Mouse (Mus musculus): ENCODE results near the gene Tlk1. TPM values are rescaled to one million over a fixed set of nuclear protein-coding genes. Genes with fewer than 3 reads are reported as not detected.

Gene Tlk1
- total RNA-seq (2022) = 10 to 100 TPM; 27.5 to 38.2 (median 32.4) TPM

GRCm38 (mm10) chr2:70825371-70826051, at the start of gene Tlk1:
TSS of gene Tlk1 (minus strand) at chr2:70825728.
- DNase-seq (ENCODE audit: low spot score) = peak; percentile 31

DNA sequence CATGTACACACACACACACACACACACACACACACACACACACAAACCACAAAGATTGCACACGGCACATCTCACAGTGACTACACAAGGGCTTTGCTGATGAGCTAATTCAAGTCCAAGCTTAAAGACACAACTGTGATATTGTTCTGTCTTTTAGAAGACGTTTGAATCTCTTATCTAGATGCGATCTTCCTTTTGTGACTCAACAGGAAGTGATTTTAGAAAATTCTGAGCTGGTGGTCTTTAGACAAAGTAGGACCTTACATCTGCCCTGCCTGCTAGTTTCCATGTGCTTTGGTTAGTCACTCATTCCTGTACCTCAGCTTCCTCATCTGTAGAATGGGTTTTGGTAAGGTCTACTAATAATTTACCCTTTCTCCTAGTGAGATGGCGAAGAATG, 49.6 kb upstream of the Tlk1 start:
- DNase-seq (ENCODE audit: low spot score) = no peak

GRCm38 (mm10) chr2:70873168-70873567, 47.6 kb upstream of the Tlk1 start:
- DNase-seq (ENCODE audit: low spot score) = no peak

- DNase-seq (ENCODE audit: low spot score) = no peak
Observed at GRCm38 (mm10) chr2:70871466-70872022, 46.0 kb upstream of the Tlk1 start.

DNA sequence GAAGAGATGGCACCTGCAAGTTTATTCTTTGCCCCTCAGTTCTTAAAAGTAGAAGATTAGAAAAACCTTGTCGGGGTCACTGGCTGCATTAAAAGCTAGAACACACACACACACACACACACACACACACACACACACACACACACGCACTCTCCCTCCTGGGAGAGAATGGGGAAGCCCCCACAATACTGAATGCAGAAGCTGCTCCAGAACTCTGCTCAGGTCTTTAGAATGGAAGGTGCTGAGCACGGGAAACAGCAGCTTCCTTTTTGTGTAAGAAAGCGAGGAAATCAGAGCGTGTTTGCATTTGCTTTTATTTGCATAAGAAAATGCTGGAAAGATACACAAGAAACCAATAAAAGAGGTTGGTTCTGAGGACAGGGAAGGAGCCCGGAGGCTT, 45.3 kb upstream of the Tlk1 start:
- no peak for DNase-seq (ENCODE audit: low spot score)

DNA sequence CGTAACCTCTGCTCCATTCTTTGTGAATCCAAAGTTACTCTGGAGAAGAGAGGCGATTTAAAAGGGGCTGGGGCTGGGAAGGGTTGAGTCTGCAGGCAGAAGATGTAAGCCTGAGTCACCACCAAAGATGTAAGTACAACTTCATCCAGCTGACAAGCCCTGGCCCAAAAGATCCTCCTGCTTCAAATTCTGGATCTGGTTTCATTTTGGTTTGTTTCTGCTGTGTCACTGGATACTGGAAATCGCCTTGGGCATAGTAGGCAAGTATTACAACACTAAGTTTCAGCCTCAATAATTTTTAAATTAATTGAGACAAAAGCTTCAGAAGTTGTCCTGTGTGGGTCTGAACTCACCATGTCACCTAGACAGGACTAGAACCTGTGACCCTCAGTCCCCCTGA, 43.6 kb upstream of the Tlk1 start:
- no peak for DNase-seq (ENCODE audit: low spot score)

DNA sequence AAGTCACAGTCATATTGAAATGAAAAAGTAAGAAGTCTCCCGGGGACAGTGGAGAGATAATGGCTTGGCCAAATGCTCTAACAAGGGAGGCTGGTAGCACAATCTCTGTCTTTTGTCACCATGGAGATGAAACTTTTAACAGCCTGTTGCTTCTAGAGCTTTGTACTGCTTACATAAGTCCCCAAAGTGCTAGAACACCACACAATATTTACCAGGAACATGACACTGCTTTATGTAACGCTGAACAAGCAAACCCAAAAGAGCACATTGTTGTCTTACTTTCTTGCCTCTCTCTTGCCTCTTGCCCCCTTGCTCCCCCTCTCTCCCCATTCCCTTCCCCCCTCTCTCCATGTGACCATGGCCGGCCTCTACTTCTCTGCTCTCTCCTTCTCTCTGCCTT, 41.7 kb upstream of the Tlk1 start:
- no peak for DNase-seq (ENCODE audit: low spot score)

GRCm38 (mm10) chr2:70862881-70863280, 37.4 kb upstream of the Tlk1 start:
- DNase-seq (ENCODE audit: low spot score) = no peak

GRCm38 (mm10) chr2:70859740-70860139, 34.2 kb upstream of the Tlk1 start:
- no peak for DNase-seq (ENCODE audit: low spot score)

GRCm38 (mm10) chr2:70856971-70857370, 31.4 kb upstream of the Tlk1 start:
- no peak for DNase-seq (ENCODE audit: low spot score)

DNA sequence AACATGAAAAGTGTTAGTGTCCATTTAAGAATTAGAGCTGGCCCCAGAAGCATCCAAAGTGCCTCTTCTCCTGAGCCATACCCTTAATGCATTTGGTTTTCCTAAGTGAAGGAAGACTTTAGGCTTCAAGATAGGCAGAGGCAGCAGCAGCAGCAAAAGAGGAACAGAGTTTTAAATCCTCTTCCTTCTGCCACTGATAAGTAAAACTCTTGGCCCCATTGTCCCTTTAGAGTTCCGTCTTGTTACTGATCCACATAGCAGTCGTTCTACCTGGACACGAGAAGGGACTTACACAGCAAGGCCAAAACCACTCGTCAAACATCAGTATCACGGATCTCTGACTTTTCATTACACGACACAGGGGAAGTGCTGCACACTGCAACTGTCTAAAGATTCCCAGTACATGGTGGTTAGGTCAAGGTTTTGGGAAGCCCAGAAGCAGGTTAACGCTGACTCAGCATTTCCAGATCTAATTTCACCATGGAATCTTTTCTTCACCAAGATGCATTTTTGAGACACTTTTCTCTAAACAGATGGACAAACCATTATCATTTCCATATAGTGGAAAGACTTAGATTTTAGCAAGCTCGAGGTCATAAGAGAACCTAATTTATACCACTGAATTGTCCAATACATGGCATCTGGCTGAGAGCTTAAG, 28.8 kb upstream of the Tlk1 start:
- DNase-seq (ENCODE audit: low spot score) = no peak

- no peak for DNase-seq (ENCODE audit: low spot score)
Observed at GRCm38 (mm10) chr2:70853329-70853728, 27.8 kb upstream of the Tlk1 start.

GRCm38 (mm10) chr2:70852796-70853221, 27.3 kb upstream of the Tlk1 start:
- DNase-seq (ENCODE audit: low spot score) = no peak

DNA sequence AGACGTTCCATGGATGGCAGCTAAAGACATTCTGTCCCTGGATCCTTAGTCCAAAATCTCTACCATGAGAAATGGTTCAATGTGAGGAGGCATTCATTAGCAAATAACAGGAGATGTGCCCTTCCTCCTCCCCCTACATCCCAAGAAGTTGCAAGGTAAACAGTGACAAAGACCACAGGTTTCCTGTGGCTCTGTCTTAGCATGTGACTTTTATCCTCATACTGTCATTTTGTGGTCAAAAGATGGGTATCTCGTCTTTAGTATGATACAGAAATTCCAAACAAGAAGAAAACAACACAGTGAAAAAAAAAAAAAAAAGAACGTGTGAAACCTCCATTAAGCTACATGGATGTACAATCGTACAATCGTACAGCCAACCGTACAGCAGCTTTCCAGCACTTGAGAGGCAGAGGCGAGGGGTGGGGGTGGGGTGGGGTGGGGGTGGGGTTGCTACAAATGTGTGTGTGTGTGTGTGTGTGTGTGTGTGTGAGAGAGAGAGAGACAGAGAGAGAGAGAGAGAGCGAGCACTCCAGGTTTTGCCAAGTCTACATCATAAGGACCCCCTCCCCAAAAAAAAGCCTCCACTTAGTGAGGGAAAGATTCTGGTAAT, 26.8 kb upstream of the Tlk1 start:
- DNase-seq (ENCODE audit: low spot score) = no peak

DNA sequence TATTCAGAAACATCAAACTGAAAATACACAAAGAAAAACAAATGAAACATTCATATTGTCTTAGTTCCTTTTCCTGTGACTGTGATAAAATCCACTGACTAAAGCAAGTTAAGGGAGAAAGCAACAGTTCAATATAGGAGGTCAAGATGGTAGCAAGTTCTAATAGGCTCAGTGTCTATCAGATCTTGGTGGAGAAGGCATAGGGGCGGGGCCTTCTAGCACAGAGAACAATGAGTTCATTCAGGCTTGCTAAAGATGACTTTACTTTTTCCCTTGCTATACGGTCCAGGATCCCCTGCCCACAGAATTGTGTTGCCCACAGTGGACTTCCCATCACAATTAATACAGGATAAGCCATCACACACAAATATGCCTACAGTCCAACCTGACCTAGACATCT, 20.3 kb upstream of the Tlk1 start:
- DNase-seq (ENCODE audit: low spot score) = no peak

GRCm38 (mm10) chr2:70844694-70845395, 19.3 kb upstream of the Tlk1 start:
- no peak for DNase-seq (ENCODE audit: low spot score)

DNA sequence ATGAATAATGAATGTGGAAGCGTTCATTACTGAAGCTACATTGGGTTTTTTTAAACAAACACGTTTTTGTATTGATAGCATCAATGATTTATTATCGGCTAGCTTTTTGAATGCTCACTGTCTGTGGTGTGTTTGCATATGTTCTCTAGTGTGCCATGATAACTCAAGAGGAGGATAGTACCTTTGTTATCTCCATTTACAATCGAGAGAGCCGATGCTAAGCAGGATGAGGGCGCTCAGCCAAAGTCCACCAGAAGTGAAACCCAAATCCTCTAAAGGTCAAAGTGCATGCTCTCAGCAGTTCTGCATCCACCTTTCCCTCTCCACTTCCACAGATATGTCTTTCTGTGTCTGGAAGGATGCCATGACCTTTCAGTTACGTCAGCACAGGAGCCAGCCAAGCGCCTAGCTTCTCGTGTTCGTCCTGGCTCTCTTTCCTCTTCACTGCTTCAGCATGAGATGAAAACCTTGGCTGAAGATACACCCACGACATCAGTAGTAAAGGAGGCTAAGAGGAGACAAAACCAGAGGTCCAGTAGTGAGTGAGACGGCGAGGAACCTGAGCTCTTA, 16.6 kb upstream of the Tlk1 start:
- DNase-seq (ENCODE audit: low spot score) = no peak

GRCm38 (mm10) chr2:70838536-70839216, 13.1 kb upstream of the Tlk1 start:
- no peak for DNase-seq (ENCODE audit: low spot score)

- no peak for DNase-seq (ENCODE audit: low spot score)
Observed at GRCm38 (mm10) chr2:70836306-70836651, 10.8 kb upstream of the Tlk1 start.

GRCm38 (mm10) chr2:70835641-70836305, 10.2 kb upstream of the Tlk1 start:
- DNase-seq (ENCODE audit: low spot score) = no peak

GRCm38 (mm10) chr2:70835209-70835608, 9.7 kb upstream of the Tlk1 start:
- no peak for DNase-seq (ENCODE audit: low spot score)

All from heart, adult 8-10 months (tissue).